Mouse (Mus musculus): ENCODE data around the gene Gm44503. TPM values are rescaled to one million over a fixed set of nuclear protein-coding genes. Genes with fewer than 3 reads are reported as not detected.
A peak's percentile ranks its signal among the peaks of the same experiment; 100 is the strongest.

The Gm44503 gene
- total RNA-seq, 1 experiment from 2014 or later: not detected

GRCm38 (mm10) chr9:72974734-72975133, 16.1 kb downstream of the Gm44503 start:
- no peak for DNase-seq

GRCm38 (mm10) chr9:72975242-72975641, 16.6 kb downstream of the Gm44503 start:
- no peak for DNase-seq

GRCm38 (mm10) chr9:72983066-72983465, 24.4 kb downstream of the Gm44503 start:
- no peak for DNase-seq

- peak; percentile 98 for DNase-seq
Observed at GRCm38 (mm10) chr9:72985250-72986220, 26.9 kb downstream of the Gm44503 start, which contains the start of the genes Ccpg1os and Ccpg1. Gene Ccpg1os, minus strand, starts transcription at chr9:72985382. Gene Ccpg1, plus strand, starts transcription at chr9:72985429.

GRCm38 (mm10) chr9:72987703-72988102, 29.1 kb downstream of the Gm44503 start:
- no peak for DNase-seq

- DNase-seq: no peak
Observed at GRCm38 (mm10) chr9:72988706-72989105, 30.1 kb downstream of the Gm44503 start.

- DNase-seq: no peak
Observed at GRCm38 (mm10) chr9:72991420-72991819, 32.8 kb downstream of the Gm44503 start.

GRCm38 (mm10) chr9:72992576-72992975, 33.9 kb downstream of the Gm44503 start:
- peak; percentile 52 for DNase-seq

- no peak for DNase-seq
Observed at GRCm38 (mm10) chr9:72996167-72996566, 37.5 kb downstream of the Gm44503 start.

GRCm38 (mm10) chr9:72996806-72997205, 38.2 kb downstream of the Gm44503 start:
- DNase-seq: no peak

GRCm38 (mm10) chr9:73000487-73000886, 41.8 kb downstream of the Gm44503 start:
- DNase-seq: no peak

GRCm38 (mm10) chr9:73001314-73002011, 42.8 kb downstream of the Gm44503 start:
- no peak for DNase-seq

- peak; percentile 61 for DNase-seq
Observed at GRCm38 (mm10) chr9:73002177-73002576, 43.5 kb downstream of the Gm44503 start.

GRCm38 (mm10) chr9:73004076-73004475, 45.4 kb downstream of the Gm44503 start:
- DNase-seq: no peak

- no peak for DNase-seq
Observed at GRCm38 (mm10) chr9:73005106-73005505, 46.5 kb downstream of the Gm44503 start.

GRCm38 (mm10) chr9:73006175-73006574, 47.5 kb downstream of the Gm44503 start:
- no peak for DNase-seq

GRCm38 (mm10) chr9:73008384-73008783, 49.7 kb downstream of the Gm44503 start:
- no peak for DNase-seq

- DNase-seq: no peak
Observed at GRCm38 (mm10) chr9:73012629-73013028, 54.0 kb downstream of the Gm44503 start.

- DNase-seq: no peak
Observed at GRCm38 (mm10) chr9:73014724-73015123, 56.1 kb downstream of the Gm44503 start.

- peak; percentile 37 for DNase-seq
Observed at GRCm38 (mm10) chr9:73019841-73020240, 61.2 kb downstream of the Gm44503 start.

GRCm38 (mm10) chr9:73020566-73021097, 62.0 kb downstream of the Gm44503 start:
- DNase-seq: no peak

GRCm38 (mm10) chr9:73025818-73026636, 67.4 kb downstream of the Gm44503 start:
- peak; percentile 39 for DNase-seq

Measured in adrenal gland, postnatal 14 days (tissue).